Mouse (Mus musculus) CD4-positive helper T cell, adult 2 months (primary cell): ENCODE data around the gene Clec3b.

Experiments
- DNase-seq: peaks from one replicate; pipeline ENCODE4 v3.0.0-alpha.2; 2012; ENCODE audit warnings: low read depth, missing footprints, low spot score

The Clec3b gene

DNA sequence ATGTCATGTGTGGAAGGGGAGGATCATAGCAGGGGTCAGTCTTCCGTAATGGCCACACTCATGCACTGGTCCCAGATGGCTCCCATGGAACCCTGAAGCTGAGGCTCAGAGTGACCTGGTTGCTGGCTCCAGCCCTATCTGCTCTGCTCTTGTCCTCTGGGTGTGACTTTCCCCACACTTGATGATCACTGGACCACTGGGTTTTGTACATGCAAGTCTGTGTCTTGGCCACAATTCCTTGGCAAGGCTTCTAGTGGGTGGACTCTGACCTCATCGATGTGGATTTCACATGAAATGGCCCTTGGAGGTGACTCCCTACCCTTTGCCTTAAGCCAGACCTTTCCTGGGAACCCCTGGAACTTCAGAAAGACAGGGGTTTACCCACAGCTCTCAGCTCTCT, 2.4 kb downstream of the Clec3b start:
- no peak for DNase-seq

DNA sequence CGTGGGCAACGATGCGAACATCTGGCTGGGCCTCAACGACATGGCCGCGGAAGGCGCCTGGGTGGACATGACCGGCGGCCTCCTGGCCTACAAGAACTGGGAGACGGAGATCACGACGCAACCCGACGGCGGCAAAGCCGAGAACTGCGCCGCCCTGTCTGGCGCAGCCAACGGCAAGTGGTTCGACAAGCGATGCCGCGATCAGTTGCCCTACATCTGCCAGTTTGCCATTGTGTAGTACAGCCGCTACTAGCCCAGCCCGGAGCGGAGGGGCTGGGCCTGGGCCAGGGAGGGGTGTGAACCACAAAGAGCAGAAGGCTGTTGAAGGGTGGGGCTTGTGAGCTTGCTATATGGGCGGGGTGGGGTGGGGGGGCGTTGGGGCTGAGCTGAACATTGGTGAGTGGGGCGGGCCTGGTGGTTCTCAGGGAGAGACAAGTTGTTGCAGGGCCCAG, 6.2 kb downstream of the Clec3b start:
- DNase-seq = no peak

DNA sequence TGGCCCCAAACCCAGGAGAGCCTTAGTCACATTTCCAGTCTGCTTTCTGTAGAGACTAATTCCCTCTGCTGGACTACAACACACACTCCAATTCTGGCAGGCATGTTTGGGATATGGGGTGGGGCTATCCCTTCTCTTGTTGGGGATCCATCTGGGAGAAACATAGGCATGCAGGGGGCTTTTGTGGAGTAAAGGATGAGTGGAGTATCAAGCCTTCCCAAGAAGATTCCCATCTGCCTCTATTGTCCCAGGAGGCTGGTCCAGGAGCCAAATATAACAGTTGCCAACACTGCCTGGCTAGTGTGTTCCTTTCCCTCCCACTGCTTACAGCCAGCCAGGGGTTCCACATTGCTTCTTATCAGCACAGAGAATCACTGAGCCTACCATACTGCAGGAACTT, 7.0 kb downstream of the Clec3b start:
- no peak for DNase-seq

- DNase-seq = peak; percentile 67
Observed at GRCm38 (mm10) chr9:123158125-123158836, 7.5 kb downstream of the Clec3b start.

GRCm38 (mm10) chr9:123159330-123159729, 8.6 kb downstream of the Clec3b start:
- DNase-seq = peak; percentile 58

- DNase-seq = no peak
Observed at GRCm38 (mm10) chr9:123161792-123162191, 11.0 kb downstream of the Clec3b start.

GRCm38 (mm10) chr9:123162985-123163694, 12.4 kb downstream of the Clec3b start:
- DNase-seq = no peak

GRCm38 (mm10) chr9:123165781-123166443, 15.2 kb downstream of the Clec3b start:
- no peak for DNase-seq

GRCm38 (mm10) chr9:123173760-123174159, 23.0 kb downstream of the Clec3b start:
- no peak for DNase-seq

GRCm38 (mm10) chr9:123174356-123174755, 23.6 kb downstream of the Clec3b start:
- no peak for DNase-seq

DNA sequence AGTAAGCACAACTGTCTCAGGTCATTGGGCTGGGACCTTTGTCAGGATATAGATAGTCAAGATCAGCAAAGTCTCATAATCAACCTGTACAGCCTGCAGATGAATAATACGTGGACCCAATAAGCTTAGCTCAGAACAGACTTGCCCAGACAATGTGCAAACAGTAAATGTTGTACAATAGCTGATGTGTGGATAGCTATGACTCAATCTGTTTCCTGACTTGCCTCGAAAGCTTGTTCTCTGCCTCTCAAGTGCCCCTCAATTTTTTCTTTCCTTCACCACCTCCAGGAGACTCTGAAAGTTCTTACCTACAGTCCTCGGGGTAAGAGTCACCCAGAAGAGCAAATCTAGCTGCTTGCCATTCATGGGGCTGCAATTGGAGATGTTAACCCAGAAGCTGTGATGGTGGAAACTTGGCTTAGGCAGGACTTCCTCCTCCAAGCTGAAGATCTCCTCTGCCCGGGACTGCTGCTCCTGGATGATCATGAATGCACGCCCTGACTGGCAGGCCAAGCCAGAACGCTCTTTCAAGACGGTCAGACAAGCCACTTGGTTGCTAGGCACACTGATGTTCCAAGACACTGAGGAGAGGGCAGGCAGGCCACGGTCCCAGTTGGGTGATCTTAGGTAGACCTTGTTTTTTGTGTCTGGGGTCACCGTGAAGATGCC, 26.8 kb downstream of the Clec3b start:
- DNase-seq = no peak

DNA sequence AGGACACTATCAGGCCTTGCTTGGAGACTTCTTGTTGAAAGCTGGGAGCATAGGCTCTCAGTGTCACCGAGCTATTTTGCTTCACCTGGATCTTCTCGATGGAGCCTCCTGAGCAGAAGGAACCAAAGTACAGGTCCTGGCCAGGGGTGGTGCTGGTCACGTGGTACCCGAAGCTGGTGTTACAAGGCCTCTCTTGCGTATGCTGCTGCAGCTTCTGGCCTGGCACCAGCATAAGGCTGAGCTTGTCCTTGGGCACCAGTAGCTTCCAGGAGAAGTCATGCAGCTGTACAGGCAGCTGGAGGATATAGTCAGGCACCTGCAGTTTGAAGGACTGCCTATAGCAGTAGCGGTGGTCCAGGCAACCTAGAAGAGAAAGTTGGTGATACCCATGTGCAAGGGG, 29.3 kb downstream of the Clec3b start:
- no peak for DNase-seq

DNA sequence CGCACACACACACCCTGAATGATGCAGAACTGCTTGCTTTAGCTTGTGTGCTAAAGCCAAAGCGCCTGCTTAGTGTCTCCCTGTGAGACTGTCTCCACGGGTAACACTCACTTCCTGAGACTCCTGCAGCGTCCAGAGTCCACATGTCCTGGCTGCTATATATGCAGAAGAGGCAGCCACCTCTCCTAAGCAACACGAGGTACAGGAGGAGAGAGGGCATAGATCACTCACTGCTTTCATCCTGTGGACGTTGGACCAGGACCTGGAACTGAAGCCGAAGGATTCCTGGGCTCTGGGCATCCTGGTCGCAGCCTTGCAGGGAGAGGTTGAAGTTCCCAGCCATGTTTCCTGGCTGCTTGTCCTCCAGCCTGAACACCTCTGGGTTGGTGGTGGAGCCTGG, 32.5 kb downstream of the Clec3b start:
- DNase-seq = no peak

- no peak for DNase-seq
Observed at GRCm38 (mm10) chr9:123185546-123185945, 34.8 kb downstream of the Clec3b start.

- no peak for DNase-seq
Observed at GRCm38 (mm10) chr9:123186151-123186550, 35.4 kb downstream of the Clec3b start.

DNA sequence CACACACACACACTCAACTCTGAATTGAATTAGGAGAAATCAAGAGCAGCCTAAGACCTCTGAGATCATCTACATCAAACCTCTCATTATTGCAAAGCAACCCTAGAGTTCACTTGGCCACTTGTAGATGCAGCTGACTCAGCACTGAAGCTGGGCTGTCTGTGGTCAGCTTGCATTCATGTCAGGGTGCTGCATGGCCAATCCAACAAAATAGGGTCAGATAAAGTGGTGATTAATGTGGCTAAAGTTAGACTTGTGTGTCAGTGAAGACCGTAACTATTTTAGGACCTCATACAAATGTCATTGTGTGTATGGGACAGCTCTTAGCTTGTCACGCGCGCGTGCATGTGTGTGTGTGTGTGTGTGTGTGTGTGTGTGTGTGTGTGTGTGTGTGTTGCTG, 36.8 kb downstream of the Clec3b start:
- no peak for DNase-seq

DNA sequence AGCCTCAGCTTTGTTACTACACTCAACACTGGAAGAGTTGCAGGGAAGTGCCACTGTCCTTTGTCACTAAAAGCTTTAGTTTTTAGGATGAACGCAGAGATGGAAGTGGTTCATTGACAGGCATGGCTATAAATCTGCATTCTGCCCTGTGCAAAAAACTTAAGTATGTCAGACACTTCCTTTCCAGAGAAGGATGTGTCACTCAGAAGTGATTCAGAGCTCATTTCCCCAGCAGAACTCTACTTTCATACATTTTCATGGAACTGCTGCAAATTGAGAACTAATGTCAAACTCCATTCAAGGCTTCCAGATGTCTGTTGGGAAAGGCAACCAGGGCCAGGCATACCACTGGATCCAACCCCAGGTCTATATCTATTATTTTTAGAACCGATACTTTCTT, 37.5 kb downstream of the Clec3b start:
- no peak for DNase-seq

GRCm38 (mm10) chr9:123200116-123200515, 49.4 kb downstream of the Clec3b start:
- DNase-seq = no peak

DNA sequence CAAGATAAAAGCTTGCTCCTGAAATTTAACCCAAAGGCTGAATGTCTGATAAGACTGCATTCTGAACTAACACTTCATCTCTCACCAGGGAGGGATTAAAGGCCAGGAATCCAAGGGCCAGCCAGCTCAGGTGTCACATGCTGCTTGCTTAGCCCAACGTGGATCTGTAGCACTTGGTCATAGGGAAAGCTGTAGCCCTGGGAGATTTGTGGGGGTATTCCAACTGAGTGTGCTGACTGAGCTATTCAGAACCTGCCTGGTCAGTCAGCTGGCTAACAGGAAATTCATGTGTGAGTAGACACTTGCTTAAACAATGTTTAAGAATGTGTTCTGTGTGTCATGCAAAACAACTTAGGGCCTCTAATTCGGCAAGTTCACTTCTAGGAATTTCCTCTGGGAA, 55.8 kb downstream of the Clec3b start:
- no peak for DNase-seq

DNA sequence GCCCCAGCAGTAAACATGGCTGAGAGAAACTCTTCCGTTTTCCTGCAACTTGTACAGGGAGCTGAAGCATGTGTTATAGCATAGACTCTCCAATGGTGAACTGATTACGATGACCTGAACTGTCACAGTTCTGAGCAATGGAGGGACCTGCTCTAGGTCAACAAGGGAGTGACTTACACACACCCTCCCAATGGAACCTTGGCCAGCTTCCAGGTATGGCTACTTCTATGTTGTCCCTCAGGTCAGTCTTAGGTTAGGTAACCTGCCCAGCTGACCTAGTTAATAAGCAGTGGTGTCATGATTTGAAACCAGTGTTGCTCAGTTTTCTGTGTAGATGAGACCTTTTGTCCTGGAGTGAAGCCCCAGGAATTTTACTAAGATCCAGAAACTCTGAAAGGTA, 56.2 kb downstream of the Clec3b start:
- DNase-seq = no peak
